Mouse (Mus musculus) left cerebral cortex, postnatal 25 days (tissue): Measurements from ENCODE around the gene Sec23ip. TPM values are rescaled to one million over a fixed set of nuclear protein-coding genes. Genes with fewer than 3 reads are reported as not detected.
"Not testable (repeated sequence)": the region's sequence is repeated elsewhere in the genome, so short reads cannot be mapped to it uniquely, and the experiment has no call there.

Experiments used
- DNase-seq, 2 experiments: peaks; one replicate each; pipeline ENCODE4 v3.0.0; 2022; ENCODE audit warnings: low spot score in 2 of 2, mixed read lengths in 1 of 2
- intact Hi-C: fragments of 180-260 bp; cut with DNase I; formaldehyde crosslinking; loops from one replicate; pipeline ENCODE4 v1.15.1; 2025
- total RNA-seq, 2 experiments: library from RNA; stranded (reverse); gene quantifications; 2 replicates each; pipeline ENCODE4 v1.2.3; 2021

Sec23ip gene
- total RNA-seq, result 10 to 100 TPM; 41.3 to 42.9 TPM

- intact Hi-C loops, result no loop called here
- peak; percentile 99 to 100 for DNase-seq
Measured at GRCm38 (mm10) chr7:128744684-128745485, at the start of gene Sec23ip. Gene Sec23ip (plus strand): TSS chr7:128744943.

GRCm38 (mm10) chr7:128699959-128700358, 44.8 kb upstream of the Sec23ip start:
- intact Hi-C loops, result not testable (repeated sequence)

GRCm38 (mm10) chr7:128705735-128706134, 39.0 kb upstream of the Sec23ip start:
- peak; percentile 76 to 84 for DNase-seq
- intact Hi-C loops, result loop anchor here (5.0 kb wide), 3 partner anchors 348 to 458 kb away; partner anchors contain the start of genes BC017158 and Tgfb1i1

More at GRCm38 (mm10) chr7:128699959-128700358, 44.8 kb upstream of the Sec23ip start:
- not testable (repeated sequence) for DNase-seq

GRCm38 (mm10) chr7:128717991-128718390, 26.8 kb upstream of the Sec23ip start:
- intact Hi-C loops, result no loop called here
- no peak for DNase-seq

GRCm38 (mm10) chr7:128724761-128725160, 20.0 kb upstream of the Sec23ip start:
- intact Hi-C loops, result no loop called here
- DNase-seq, result peak; percentile 75 to 93

- no peak for DNase-seq
- intact Hi-C loops, result no loop called here
Measured at GRCm38 (mm10) chr7:128725189-128725588, 19.6 kb upstream of the Sec23ip start.

GRCm38 (mm10) chr7:128726999-128727398, 17.7 kb upstream of the Sec23ip start:
- no peak for DNase-seq
- intact Hi-C loops, result no loop called here

- no peak for DNase-seq
- intact Hi-C loops, result no loop called here
Measured at GRCm38 (mm10) chr7:128727701-128728100, 17.0 kb upstream of the Sec23ip start.

GRCm38 (mm10) chr7:128728738-128729137, 16.0 kb upstream of the Sec23ip start:
- intact Hi-C loops, result no loop called here
- no peak for DNase-seq

GRCm38 (mm10) chr7:128731585-128731984, 13.2 kb upstream of the Sec23ip start:
- DNase-seq, result no peak
- intact Hi-C loops, result no loop called here

- no peak for DNase-seq
- intact Hi-C loops, result no loop called here
Measured at GRCm38 (mm10) chr7:128738041-128738440, 6.7 kb upstream of the Sec23ip start.

GRCm38 (mm10) chr7:128739116-128739461, 5.7 kb upstream of the Sec23ip start:
- DNase-seq, result no peak
- intact Hi-C loops, result no loop called here

- intact Hi-C loops, result no loop called here
- DNase-seq, result peak; percentile 21 to 28
Measured at GRCm38 (mm10) chr7:128739462-128740277, 5.1 kb upstream of the Sec23ip start.

GRCm38 (mm10) chr7:128740334-128740733, 4.4 kb upstream of the Sec23ip start, which contains the start of gene Mcmbp:
Gene Mcmbp (minus strand): TSS chr7:128740495.
- intact Hi-C loops, result no loop called here

GRCm38 (mm10) chr7:128743898-128744297, 845 bp upstream of the Sec23ip start:
- intact Hi-C loops, result no loop called here
- no peak for DNase-seq

More at GRCm38 (mm10) chr7:128740334-128740733, 4.4 kb upstream of the Sec23ip start, which contains the start of gene Mcmbp:
- DNase-seq, result peak; percentile 96 to 97

GRCm38 (mm10) chr7:128746151-128746550, 1.4 kb downstream of the Sec23ip start:
- DNase-seq, result no peak
- intact Hi-C loops, result no loop called here

- DNase-seq, result peak in 1 of 2 experiments; percentile 41
- intact Hi-C loops, result no loop called here
Measured at GRCm38 (mm10) chr7:128748758-128749157, 4.0 kb downstream of the Sec23ip start.

GRCm38 (mm10) chr7:128750296-128750695, 5.6 kb downstream of the Sec23ip start:
- DNase-seq, result no peak
- intact Hi-C loops, result no loop called here

- intact Hi-C loops, result no loop called here
- no peak for DNase-seq
Measured at GRCm38 (mm10) chr7:128752012-128752411, 7.3 kb downstream of the Sec23ip start.

GRCm38 (mm10) chr7:128755396-128755795, 10.7 kb downstream of the Sec23ip start:
- DNase-seq, result no peak
- intact Hi-C loops, result no loop called here
